Mouse (Mus musculus) left cerebral cortex, adult 8-10 months (tissue): Measurements from ENCODE around the gene Atp6v0e2. TPM values are rescaled to one million over a fixed set of nuclear protein-coding genes. Genes with fewer than 3 reads are reported as not detected.
"Not testable (repeated sequence)": the region's sequence is repeated elsewhere in the genome, so short reads cannot be mapped to it uniquely, and the experiment has no call there.

Experiments used
- DNase-seq, 2 experiments: peaks; one replicate each; pipeline ENCODE4 v3.0.0; 2022; ENCODE audit warnings: low spot score in 2 of 2
- total RNA-seq, 4 experiments: library from RNA; stranded (reverse); gene quantifications; 2 replicates each; pipeline ENCODE4 v1.2.4; 2022

Atp6v0e2 gene
- total RNA-seq: 100 to 1,000 TPM; 400 to 422 (median 415) TPM

DNA sequence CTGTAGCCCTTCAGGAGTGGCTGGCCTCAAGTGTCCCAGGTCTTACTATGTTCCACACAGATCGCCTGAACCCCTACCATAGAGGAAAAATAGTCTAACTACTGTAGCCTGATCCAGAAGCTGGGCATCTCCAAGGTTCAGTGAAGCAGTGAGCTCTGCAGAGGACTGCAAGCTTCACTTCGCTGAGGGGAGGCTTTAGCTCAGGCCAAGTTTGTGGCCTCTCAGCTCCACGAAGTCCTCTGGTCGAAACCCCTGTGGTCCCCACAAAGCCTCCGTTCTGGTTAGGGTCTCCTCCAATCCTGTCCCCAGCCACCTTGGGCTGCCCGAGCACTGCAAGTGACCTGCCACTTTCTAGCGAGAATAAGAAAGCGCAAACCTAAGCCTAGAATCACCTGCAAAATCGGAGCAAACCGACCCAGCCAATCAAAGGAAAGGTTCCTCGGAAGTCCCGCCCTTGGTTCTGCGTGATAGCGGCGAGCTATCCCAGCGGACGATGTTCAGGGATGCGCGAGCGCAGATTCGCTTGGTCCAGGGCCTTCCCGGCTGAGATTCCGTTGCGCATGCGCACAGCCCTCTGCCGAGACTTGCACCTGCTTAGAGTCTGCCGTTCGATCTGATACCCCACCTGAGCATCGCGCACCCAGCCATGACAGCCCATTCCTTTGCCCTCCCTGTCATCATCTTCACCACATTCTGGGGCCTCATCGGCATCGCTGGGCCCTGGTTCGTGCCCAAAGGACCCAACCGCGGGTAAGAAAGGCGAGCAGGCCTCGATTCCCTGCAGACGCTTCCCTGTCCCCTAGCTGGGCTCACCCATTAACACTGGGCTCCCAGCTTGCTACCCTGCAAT lies at the start of gene Atp6v0e2:
TSS of gene Atp6v0e2 (plus strand) at position 511 of the 850 bp plus-strand sequence.
- peak; percentile 86 to 91 for DNase-seq

DNA sequence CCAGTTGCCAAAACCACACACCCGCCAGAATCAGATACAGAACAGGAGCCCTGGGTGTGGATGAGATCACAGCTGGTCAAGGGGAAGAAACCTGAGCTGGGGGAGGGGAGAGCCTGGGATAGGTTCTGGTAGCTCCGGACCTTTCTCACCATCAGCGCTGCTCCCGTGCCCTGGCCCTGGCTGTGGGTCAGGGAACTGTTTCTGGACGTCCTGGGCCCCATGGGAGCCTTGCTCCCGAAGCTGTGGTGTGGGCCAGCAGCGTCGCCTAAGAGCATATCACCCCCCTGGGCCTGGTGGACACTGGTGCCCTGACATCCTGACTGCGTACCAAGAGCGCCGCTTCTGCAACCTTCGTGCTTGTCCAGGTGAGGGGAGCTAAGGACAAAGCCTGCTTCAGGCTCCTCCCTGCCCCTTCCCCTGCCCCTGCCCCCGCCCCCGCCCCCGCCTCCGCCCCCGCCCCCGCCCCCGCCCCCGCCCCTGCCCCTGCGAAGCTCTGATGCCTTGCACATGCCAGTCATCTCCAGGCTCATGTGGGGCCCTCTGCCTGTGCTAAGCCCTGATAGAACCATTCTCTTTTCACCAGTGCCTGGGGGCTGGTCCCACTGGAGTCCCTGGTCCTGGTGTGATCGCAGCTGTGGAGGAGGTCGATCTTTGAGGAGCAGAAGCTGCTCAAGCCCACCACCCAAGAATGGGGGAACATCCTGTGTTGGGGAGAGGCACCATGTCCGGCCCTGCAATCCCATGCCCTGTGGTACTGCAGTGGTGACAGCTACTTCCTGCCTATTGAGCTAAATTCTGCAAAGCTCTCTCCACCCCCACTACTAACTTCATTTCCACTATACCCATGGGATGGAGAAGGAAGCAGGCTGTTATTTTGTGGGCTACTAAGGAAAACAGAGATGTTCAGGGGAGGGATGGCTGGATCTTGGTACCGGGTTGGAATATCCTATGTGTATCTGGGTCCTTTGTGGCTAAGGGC lies 49.4 kb upstream of the Atp6v0e2 start:
- DNase-seq: no peak

DNA sequence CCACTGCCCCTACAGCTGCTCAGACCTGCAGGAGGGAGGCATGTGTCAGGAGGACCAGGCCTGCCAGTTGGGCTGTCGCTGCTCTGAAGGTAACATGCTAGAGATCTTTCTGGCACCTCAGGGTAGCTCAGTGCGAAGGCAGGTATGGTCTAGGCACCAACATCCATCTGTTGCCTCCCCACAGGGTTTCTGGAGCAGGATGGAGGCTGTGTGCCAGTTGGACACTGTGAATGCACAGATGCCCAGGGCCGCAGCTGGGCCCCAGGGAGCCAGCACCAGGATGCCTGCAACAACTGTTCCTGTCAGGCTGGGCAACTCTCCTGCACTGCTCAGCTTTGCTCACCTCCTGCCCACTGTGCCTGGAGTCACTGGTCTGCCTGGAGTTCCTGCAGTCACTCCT lies 47.7 kb upstream of the Atp6v0e2 start:
- no peak for DNase-seq

DNA sequence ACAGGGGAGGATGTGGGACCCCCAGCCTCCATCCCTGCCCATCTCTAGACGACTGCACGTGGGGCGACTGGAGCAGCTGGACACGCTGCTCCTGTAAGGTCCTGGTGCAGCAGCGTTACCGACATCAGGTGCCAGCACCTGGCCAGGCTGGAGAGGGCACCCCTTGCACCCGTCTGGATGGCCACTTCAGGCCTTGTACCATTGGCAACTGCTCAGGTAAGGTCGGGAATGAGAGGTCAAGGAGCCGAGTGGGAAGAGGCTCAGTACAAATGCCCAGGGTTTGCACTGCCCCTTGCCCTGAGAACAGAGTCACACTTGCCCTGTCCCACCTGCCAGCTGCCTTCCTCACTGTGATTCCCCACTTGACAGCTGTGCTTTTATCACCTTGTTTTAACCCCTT lies 46.1 kb upstream of the Atp6v0e2 start:
- no peak for DNase-seq

DNA sequence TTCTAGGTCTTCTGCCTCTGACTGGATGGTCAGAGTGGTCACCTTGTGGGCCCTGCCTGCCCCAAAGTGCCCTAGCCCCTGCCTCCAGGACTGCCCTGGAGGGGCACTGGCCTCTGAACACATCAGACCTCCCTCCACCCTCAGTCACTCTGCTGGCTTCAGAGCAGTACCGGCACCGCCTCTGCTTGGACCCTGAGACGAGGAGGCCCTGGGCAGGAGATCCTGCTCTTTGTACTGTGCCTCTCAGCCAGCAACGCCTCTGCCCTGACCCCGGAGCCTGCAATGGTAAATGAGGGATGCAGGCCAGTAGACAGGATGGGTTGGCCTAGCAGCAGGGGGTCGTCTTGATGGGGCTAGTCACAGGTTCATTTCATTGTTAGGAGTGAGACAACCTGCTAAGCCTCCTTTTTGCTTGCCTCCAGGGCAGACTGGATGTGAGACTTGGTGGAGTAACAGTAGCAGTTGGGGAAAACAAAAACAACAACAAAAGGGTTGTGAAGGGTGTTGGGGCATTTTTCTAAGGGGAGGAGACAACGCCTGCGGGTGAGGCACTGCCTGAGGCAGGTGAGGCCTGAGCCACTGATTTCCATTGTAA lies 44.2 kb upstream of the Atp6v0e2 start:
- DNase-seq: no peak

DNA sequence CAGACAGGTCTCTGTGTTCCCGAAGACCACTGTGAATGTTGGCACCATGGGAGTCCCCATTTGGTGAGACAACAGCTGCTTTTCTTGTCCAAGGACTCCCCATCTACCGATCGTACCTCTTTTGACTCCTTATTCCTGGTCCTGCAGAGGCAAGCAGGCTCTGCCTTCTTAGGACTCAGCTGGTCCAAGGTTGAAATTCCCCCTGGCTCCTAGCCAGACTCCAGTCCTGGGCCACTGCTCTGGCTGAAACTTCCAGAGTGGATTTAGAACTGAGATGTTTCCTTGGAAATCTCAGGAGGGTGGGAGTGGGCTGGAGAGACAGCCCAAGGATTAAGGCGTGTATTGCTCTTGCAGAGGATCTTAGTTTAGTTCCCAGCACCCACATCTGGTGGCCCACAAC lies 39.9 kb upstream of the Atp6v0e2 start:
- DNase-seq: no peak

DNA sequence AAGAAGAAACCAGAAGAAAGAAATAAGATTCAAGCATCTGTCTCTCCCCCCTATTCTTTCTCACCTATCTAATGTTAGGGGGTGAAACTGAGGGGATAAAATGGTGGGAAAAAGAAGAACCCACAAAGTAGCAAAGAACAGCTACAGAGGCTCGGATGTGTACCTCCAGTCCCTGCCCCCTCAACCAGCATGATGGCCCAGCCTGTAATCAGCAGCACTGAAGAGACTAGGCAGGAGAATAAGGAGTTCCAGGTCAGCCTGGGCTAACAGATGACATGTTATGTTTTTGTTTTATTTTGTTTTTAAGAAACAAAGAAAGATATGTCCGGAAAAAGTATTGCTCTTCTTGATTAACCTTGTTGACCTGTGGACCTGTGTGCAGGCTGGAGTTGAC lies 33.6 kb upstream of the Atp6v0e2 start:
- no peak for DNase-seq

DNA sequence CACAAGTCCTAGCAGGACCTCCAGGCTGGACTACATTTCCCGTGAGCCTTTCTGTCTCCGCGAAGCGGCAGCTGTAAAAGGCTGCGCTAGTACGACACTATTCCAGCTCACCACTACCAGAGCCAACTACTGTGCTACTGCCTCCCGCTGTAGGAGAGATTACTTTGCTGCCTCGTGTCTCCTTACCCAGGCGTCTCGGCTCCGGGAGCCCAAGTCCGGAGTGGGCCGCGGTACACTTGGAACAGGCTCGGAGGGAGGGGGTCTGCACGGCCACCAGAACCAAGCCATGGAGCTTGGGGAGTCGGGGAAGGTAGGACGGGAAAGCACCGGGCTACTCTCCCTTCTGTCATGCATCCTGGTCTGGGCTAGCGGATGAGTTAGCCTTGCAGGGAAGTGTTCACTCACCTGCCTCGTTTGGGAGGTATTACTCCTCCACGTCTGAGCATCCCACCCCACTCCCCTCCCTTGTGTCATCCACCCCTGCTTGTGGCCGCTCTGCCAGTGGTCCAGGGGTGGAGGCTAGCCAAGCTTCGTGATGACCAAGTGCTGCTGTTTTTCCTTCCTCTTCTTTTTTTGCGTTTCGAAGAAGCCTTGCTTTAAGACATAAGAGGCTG lies 33.1 kb upstream of the Atp6v0e2 start:
- peak; percentile 69 to 77 for DNase-seq

DNA sequence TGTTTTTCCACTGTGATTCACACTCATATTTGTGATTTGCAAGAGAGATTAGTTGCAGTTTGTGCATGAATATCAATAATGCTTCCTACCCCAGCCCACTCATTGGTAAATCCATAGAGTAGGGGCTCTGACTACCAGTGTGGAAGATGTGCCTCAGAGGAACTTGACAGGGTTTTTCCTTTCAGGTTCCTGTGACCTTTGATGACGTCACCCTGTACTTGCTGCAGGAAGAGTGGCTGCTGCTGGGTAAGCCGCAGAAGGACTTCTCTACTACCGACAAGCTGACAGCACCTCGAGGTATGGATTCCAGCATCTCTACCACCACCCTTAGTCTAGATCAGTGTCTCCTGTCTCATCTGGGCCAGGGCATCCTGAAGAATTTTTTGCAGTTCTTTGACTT lies 29.3 kb upstream of the Atp6v0e2 start:
- no peak for DNase-seq

DNA sequence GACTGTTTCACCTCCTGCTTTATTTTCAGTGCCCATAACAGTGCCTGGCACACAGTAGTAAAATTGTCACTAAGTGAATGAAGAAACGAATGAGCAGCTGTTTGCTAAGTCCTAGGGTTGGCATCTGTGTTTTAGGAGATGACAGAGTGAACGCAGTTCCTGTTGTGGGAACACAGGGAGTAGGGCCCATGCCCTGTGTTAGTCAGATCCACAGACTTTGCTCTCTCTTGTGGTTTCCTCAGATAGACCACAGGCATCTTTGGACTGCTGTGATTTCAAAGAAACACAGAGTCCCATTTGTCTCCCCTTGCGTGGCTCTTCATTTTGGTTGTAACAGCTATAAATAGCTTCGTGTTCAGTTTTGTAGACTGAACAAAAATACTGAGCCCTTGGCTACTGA lies 27.0 kb upstream of the Atp6v0e2 start:
- no peak for DNase-seq

DNA sequence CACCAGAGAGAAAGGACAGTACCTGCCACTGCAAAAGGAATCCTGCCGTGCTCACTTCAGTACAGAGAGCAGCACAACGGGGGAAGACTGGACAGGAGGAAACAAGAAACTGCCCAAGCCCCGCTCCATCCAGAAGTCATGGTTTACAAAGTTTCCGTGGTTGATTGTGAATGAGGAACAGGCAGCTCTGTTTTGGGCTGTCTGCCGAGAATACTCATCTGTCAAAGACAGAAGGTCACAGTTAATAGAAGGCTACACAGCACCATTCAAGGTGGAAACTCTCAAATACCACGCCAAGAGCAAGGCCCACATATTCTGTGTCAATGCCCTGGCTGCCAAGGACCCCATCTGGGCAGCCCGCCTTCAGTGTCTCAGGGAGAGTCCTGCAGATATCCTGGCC lies 25.6 kb upstream of the Atp6v0e2 start:
- no peak for DNase-seq

DNA sequence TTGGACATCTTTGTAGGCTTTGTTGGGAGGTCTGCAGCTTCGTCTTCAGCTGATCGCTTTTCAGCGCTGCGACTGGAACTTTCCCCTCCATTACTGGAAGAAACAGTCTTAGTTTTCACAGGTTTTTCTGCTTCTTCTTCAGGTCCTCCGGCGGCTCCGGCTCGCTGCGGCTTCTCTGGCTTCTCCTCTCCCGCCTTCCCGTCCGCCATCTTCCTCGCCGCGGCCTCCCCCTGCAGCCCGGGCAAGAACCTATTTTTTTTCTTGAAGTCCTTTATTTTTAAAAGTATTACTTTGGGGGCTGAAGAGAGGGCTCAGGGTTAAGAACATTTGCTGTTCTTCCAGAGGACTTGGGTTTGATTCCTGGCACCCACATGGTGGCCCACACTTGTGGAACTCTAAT lies 12.5 kb upstream of the Atp6v0e2 start:
- not testable (repeated sequence) for DNase-seq

DNA sequence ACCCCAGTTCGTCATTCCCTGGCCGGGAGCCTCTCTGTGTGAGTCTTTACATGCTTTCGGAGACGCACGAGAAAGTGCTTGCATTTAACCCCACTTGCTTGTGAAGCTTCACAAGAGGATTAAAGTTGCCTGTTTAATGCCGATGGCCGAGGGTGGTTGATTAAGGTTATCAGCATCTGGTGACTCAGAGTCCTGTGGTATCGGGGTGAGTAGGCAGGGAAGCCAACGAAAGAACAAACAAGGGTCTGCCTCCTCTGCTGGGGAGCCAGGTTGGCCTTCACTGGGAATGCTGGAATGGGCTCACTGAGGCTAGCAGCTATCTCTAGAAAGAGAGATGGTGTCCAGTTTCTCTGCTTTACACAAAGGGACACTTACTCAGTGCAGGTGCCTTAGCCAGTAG lies 9.5 kb upstream of the Atp6v0e2 start:
- DNase-seq: no peak

DNA sequence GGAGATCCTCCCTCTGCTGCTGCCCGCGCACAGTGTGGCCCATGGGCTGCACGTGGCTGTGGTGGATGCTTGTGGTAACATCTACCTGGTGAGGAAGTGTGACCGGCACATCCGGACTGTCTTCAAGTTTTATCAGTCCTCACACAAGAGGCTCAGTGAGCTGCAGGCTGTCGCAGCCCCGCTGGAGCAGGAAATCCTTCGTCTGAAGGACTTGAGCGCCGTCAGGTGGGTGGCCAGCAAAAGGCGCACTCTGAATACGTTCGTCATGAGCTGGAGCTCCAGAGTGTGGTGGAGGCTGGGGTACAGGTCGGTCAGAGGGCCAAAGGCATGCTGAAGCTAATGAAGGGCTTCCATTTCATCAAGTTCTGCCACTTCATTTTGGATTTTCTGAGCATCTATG lies 8.2 kb upstream of the Atp6v0e2 start:
- DNase-seq: no peak

DNA sequence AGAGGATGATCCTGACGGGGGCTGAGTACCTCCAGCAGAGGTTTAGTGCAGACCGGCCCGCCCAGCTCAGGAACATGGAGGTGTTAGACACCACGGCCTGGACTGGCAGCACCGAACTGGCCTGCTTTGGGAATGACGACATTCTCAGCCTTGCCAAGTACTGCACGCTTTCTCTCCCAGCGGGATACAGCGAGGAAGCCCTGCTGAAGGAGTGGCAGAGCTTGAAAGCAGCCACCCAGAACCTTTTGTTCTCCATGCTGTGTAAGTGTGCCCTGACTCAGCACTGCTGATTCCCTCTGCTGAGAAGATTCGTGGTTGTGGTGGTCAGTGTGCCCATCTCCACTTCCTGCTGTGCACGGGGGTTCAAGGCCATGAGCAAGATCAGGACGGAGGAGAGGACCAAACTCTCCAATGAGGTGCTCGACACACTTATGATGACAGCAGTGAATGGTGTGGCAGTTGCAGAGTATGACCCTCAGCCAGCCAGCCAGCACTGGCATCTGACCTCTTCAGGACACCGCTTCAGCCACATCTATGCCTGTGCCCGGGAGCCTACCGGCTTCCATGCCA lies 7.5 kb upstream of the Atp6v0e2 start:
- no peak for DNase-seq

DNA sequence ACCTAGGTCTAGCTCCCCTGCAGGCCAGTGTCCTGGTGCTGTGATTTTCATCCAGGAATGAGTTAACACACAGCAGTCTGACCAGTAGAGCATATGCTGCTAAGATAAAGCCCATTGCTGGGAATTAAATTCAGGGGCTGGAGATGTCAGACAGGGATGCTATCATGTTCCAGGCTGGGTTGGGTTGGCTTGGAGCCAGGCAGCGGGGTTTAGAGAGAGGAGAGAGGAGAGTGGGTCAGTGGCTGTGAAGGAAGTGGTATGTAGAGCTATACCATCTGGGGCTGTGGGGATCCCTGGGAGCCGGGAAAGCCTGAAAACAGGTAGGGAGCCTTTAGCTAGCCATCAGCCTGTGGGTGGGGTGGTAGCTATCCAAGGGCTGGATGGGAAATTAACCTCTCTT lies 6.6 kb upstream of the Atp6v0e2 start:
- no peak for DNase-seq

DNA sequence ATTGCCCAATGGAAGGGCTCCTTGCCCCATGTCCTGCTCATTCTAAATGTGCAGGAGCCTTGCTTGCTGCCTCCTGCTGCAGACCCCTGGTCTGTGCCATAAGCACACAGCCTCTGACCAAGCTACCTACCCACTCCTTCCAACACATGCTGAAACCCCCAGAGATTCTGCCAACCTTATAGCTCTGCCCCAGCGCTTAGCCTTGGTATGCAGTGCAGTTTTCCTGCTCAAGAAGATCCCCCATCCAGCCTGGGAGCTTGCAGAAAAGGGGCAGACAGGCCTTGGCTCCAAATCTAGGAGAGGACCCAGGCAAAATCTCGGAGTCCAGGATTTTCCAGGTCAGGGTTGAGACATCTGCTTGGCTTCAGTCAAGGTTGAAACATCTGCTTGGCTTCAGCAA lies 3.9 kb upstream of the Atp6v0e2 start:
- no peak for DNase-seq

DNA sequence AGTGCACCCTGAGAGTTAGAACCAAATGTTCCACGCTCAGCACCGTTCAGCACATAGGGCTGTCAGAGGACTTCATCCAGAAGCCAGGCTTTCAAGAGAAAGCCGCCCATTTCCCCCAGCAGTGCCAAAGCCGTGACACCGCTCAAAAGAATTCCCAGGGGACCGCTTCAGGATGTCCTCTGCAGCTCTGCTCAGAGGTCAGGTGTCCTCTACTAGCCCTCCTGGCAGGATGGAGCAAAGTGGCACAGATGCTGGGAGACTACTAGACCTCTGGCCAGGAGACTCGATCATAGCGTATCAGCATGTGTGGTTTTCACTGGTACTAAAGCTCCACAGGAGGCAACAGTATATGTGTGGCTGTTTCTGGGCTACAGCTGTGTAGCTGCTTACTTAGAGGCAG lies 2.5 kb upstream of the Atp6v0e2 start:
- DNase-seq: no peak

DNA sequence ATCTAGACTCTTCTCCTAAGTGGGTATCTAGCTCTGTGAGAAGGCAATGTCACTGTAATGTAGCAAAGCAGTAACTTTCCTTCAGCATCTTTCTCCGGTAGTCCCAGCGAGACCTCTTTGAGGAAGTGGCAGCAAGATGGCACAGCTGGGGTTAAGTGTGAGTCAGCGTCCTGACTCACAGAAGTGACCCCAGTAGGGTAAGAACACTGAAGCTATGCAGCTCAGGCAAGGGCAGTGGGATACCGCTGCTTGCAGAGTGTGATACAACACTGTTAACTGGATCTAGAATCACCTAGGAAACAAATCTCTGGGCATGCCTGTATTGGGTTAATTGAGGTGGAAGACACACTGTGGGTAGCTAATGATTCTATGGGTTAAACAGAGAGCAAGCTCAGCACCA lies 1.3 kb upstream of the Atp6v0e2 start:
- DNase-seq: no peak

DNA sequence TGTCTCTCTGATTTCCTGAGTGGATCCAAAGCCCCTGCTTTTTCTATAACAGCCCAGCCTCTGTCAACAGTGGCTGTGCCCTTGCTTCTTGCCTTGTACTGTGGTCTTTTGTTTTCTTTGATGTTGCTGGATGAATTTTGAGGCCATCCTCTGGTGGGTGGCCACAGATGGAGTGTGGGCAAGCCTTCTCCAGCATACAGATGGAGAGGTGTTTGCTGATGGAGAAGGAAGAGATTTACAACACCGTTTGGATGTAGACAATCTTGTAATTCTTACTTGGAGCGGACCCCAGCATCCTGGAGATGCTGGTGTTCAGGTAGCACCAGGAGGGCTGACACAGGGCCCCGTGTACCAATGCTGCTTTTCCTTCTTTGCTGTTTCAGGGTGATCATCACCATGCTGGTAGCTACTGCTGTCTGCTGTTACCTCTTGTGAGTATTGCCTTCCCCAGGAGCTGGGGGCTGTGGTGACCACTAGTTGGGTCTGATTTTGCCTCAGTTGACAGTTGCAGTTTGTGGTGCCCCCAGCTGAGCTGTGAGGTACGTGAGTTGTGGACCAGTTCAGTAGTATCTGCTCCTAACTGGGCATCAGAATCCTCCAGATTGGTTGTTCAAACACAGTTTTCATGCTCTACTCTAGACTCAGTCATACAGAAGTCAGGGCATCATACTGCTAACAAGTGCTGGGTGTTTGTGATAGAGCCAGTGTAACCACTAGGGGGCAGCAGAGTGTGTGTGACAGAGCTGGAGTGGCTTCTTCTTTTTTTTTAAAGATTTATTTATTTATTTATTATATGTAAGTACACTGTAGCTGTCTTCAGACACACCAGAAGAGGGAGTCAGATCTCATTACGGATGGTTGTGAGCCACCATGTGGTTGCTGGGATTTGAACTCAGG lies 1.7 kb downstream of the Atp6v0e2 start:
- peak in 1 of 2 experiments; percentile 69 for DNase-seq
